Mouse (Mus musculus) embryo, embryonic 11 days (tissue): ENCODE results near the gene Sytl2.

Experiments used
- DNase-seq: peaks from one replicate; pipeline ENCODE4 v3.0.0-alpha.2; 2015

Gene Sytl2

GRCm38 (mm10) chr7:90301942-90302646, at the start of gene Sytl2:
TSS of gene Sytl2 (plus strand) at chr7:90302252.
- peak; percentile 66 for DNase-seq

- DNase-seq, result no peak
Observed at GRCm38 (mm10) chr7:90252946-90253345, 49.1 kb upstream of the Sytl2 start.

- no peak for DNase-seq
Observed at GRCm38 (mm10) chr7:90258701-90259100, 43.4 kb upstream of the Sytl2 start.

GRCm38 (mm10) chr7:90259899-90260298, 42.2 kb upstream of the Sytl2 start:
- DNase-seq, result no peak

- no peak for DNase-seq
Observed at GRCm38 (mm10) chr7:90261902-90262599, 40.0 kb upstream of the Sytl2 start.

- DNase-seq, result peak; percentile 87
Observed at GRCm38 (mm10) chr7:90265289-90265970, 36.6 kb upstream of the Sytl2 start, which contains the start of gene Ccdc83. TSS of gene Ccdc83 (minus strand) at chr7:90265777.

GRCm38 (mm10) chr7:90270141-90270540, 31.9 kb upstream of the Sytl2 start:
- no peak for DNase-seq

GRCm38 (mm10) chr7:90274561-90275100, 27.4 kb upstream of the Sytl2 start:
- DNase-seq, result no peak

GRCm38 (mm10) chr7:90277246-90277645, 24.8 kb upstream of the Sytl2 start:
- no peak for DNase-seq

GRCm38 (mm10) chr7:90277769-90278168, 24.3 kb upstream of the Sytl2 start:
- DNase-seq, result no peak

- DNase-seq, result no peak
Observed at GRCm38 (mm10) chr7:90279136-90279535, 22.9 kb upstream of the Sytl2 start.

- DNase-seq, result peak; percentile 52
Observed at GRCm38 (mm10) chr7:90280274-90280875, 21.7 kb upstream of the Sytl2 start.

GRCm38 (mm10) chr7:90280878-90281277, 21.2 kb upstream of the Sytl2 start:
- no peak for DNase-seq

GRCm38 (mm10) chr7:90281759-90282546, 20.1 kb upstream of the Sytl2 start:
- DNase-seq, result no peak

GRCm38 (mm10) chr7:90282786-90283185, 19.3 kb upstream of the Sytl2 start:
- no peak for DNase-seq

GRCm38 (mm10) chr7:90284793-90285192, 17.3 kb upstream of the Sytl2 start:
- DNase-seq, result no peak

- no peak for DNase-seq
Observed at GRCm38 (mm10) chr7:90291885-90292284, 10.2 kb upstream of the Sytl2 start.

- peak; percentile 37 for DNase-seq
Observed at GRCm38 (mm10) chr7:90302647-90303552, 848 bp downstream of the Sytl2 start.

- DNase-seq, result peak; percentile 72
Observed at GRCm38 (mm10) chr7:90306079-90306478, 4.0 kb downstream of the Sytl2 start.

GRCm38 (mm10) chr7:90306968-90307367, 4.9 kb downstream of the Sytl2 start:
- no peak for DNase-seq

GRCm38 (mm10) chr7:90308003-90308402, 6.0 kb downstream of the Sytl2 start:
- no peak for DNase-seq
